Mouse (Mus musculus): ENCODE results near the gene Spred2.

DNA sequence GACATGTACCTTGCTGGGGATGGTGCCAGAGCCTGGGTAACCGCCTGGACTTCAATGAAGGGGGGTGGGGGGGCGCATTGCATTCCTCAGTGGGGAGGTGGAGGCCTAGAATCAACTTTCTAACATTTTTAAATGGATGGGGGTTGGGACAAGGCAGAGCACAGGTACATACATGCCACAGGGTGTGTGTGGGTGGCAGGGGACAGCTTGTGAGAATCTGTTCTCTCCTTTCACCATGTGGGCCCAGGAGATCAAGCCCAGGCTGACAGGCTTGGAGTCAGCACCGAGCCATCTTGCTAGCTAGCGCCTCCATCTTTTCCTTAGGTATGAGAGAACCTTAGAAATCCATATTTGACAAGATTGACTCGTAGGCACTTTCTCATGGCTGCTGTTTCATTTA, 35.7 kb downstream of the Spred2 start:
- no peak for TF ChIP-seq GATA1 (IDR thresholded peaks at IDR 0.05; ENCODE audit: borderline replicate concordance, low read length)
- no peak for TF ChIP-seq FLI1 (IDR thresholded peaks at IDR 0.05; ENCODE audit: low read length)

All from megakaryocyte, embryonic 14.5 days (primary cell).